Mouse (Mus musculus) liver, embryonic 16.5 days (tissue): ENCODE data around the gene Dcaf8. TPM values are rescaled to one million over a fixed set of nuclear protein-coding genes. Genes with fewer than 3 reads are reported as not detected.
A peak's percentile ranks its signal among the peaks of the same experiment; 100 is the strongest.

ENCODE experiments used
- ATAC-seq: fragments of 200-750 bp; cut with Nextera tagmentation; 2 replicates; pipeline ENCODE4 v1.8.0; 2017; ENCODE audit warnings: low read depth, mild to moderate bottlenecking, moderate number of reproducible peaks, moderate library complexity
- H3K27ac ChIP-seq: fragments of 300-500 bp; sonication (generic); 2 replicates; pipeline ENCODE4 v1.5.1; 2014; ENCODE audit warnings: mild to moderate bottlenecking, low read length
- H3K27me3 ChIP-seq: fragments of 300-500 bp; sonication (generic); 2 replicates; pipeline ENCODE4 v1.6.1; 2014; ENCODE audit warnings: low read depth, low read length, mixed read lengths; ENCODE audit not compliant: control insufficient read depth, insufficient read depth
- H3K36me3 ChIP-seq: fragments of 300-500 bp; sonication (generic); 2 replicates; pipeline ENCODE4 v1.6.1; 2014; ENCODE audit warnings: mild to moderate bottlenecking; ENCODE audit not compliant: control insufficient read depth, insufficient read depth
- H3K4me1 ChIP-seq: fragments of 300-500 bp; sonication (generic); 2 replicates; pipeline ENCODE4 v1.6.1; 2014; ENCODE audit warnings: low read depth, low read length, mixed read lengths; ENCODE audit not compliant: control insufficient read depth
- H3K4me2 ChIP-seq: fragments of 300-500 bp; sonication (generic); 2 replicates; pipeline ENCODE4 v1.6.1; 2014; ENCODE audit warnings: low read depth, low read length, mixed read lengths
- H3K4me3 ChIP-seq: fragments of 300-500 bp; sonication (generic); 2 replicates; pipeline ENCODE4 v1.5.1; 2014; ENCODE audit warnings: low read depth, mild to moderate bottlenecking, low read length
- H3K9ac ChIP-seq: fragments of 300-500 bp; sonication (generic); 2 replicates; pipeline ENCODE4 v1.6.1; 2014; ENCODE audit warnings: low read depth, low read length
- H3K9me3 ChIP-seq: fragments of 300-500 bp; sonication (generic); replicated peaks from 2 replicates; pipeline ENCODE4 v1.6.1; 2016; ENCODE audit warnings: low read length; ENCODE audit not compliant: control insufficient read depth
- WGBS: fragments of 180-500 bp; shearing (Covaris S2); extraction: QIAGEN DNeasy Blood & Tissue Kit; methylation state at CpG from one replicate; pipeline ENCODE4 v1.1.7; 2014; ENCODE audit not compliant: insufficient replicate concordance; 5-methylcytosine and 5-hydroxymethylcytosine counted together
- polyA plus RNA-seq: library from polyadenylated mRNA; unstranded; fragments of >200 nt; fragmentation: Nextera tagmentation; extraction: Ambion mirVana; gene quantifications from 2 replicates; pipeline ENCODE4 v1.2.1, GENCODE M21; 2015

Dcaf8 gene
- polyA plus RNA-seq, 1 experiment from 2014 or later, result 61.2 TPM

DNA sequence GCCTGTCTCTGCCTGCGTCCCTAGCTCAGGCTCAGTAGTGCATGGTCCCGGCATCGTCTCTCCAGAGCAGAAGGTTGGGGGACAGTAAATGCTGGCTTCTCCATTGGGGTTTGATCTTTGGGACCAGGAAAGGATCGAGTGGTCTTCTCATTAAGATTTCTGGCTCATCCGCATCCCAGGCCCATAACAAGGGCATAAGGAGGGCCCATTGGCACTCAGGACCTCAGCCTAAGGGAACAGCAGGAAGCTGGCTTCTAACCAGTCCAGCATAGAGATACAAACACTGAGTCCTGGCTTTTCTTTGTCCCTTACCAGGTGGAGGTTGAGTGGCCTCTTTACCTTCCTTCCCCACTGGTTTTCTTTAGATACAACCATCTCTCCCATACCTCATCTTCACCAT is 50.0 kb downstream of the Dcaf8 start:
- Histone ChIP-seq H3K9me3 (no peaks in the 10 kb centered on the region), H3K9ac (no peak overlapping the region), H3K4me2 (no peak overlapping the region), H3K4me1 (peaks cover 3% of the 10 kb centered on the region; the same call in 1 of the 2 replicates), H3K4me3 (no peak overlapping the region), H3K27me3 (no peaks in the 10 kb centered on the region), H3K36me3 (peaks cover 46% of the 10 kb centered on the region), H3K27ac (no peak overlapping the region)
- WGBS, result 76% methylated on average over 5 of the region's 5 CpGs
- ATAC-seq, result no peak

DNA sequence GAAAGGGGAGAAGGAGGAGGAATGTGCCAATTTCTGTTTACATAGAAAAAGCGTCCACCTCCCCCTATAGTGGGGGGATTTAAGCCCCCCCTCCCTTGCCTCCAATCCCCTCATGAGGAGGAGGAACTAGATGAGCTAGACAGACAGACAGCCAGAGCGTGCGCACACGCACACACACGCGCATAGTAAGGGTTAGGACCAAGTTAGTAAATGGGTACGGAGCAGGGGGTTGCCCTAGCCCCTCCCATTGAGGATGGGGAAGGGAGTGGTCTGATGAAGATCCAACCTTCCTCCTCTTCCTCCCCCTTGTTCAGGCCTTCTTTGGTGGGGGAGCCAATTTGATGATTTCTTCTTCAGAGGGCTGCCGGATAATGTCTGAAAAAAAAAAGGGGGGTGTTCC is 50.4 kb downstream of the Dcaf8 start:
- Histone ChIP-seq H3K4me2 (no peak overlapping the region), H3K27me3 (no peaks in the 10 kb centered on the region), H3K4me1 (peaks cover 3% of the 10 kb centered on the region), H3K9me3 (no peaks in the 10 kb centered on the region), H3K9ac (no peak overlapping the region), H3K27ac (no peak overlapping the region), H3K4me3 (no peak overlapping the region), H3K36me3 (peaks cover 46% of the 10 kb centered on the region)
- no peak for ATAC-seq
- 77% methylated on average over 8 of the region's 8 CpGs for WGBS

DNA sequence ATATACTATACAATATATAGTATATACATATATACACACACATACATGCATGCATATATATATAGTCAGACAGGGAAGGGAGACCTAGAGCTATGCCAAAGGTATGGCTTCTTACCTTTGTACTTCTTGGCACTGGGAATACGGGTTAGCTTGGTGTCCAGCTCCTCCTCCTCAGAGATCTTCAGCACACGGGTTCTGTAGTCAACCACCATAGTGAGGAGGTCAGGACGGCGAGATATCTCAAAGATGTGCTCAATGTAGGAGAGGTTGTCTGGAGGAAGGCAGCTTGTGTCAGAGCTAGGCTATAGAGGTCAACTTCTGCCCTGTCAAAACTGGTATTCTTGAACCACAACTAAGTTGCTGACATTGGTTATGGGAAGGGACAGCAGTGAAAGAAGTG is 51.1 kb downstream of the Dcaf8 start:
- Histone ChIP-seq H3K27ac (no peak overlapping the region), H3K27me3 (no peaks in the 10 kb centered on the region), H3K36me3 (peaks cover 40% of the 10 kb centered on the region)

DNA sequence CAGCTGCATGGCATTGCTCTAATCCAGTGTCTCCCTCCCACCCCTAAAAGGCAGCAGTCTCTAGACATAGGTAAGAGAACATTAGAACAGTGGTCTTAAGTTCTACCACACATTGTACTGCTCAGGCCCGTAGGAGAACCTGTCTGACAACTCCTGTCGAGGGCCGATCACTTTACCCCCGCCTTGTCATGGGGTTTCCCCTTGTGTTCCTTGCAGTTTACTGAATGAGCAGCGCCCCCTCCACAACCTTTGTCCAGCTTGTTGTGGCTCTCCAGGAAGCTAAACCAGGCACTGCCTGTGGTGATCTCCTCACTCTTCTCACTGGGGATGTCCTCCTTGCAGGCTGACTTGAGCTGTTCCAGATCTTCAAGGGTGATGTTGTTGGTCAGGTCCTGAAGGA is 52.3 kb downstream of the Dcaf8 start:
- Histone ChIP-seq H3K4me2 (no peak overlapping the region), H3K9me3 (no peaks in the 10 kb centered on the region), H3K27ac (no peak overlapping the region), H3K4me3 (no peak overlapping the region), H3K9ac (no peak overlapping the region), H3K27me3 (no peaks in the 10 kb centered on the region), H3K4me1 (peaks cover 3% of the 10 kb centered on the region), H3K36me3 (peaks cover 29% of the 10 kb centered on the region)
- 80% methylated on average over 5 of the region's 5 CpGs for WGBS
- ATAC-seq, result no peak

More for the DNA sequence above, 51.1 kb downstream of the Dcaf8 start:
- Histone ChIP-seq H3K4me3 (no peak overlapping the region), H3K9me3 (no peaks in the 10 kb centered on the region), H3K4me1 (peaks cover 3% of the 10 kb centered on the region), H3K9ac (no peak overlapping the region), H3K4me2 (no peak overlapping the region)
- no peak for ATAC-seq
- WGBS, result 86% methylated on average over 4 of the region's 4 CpGs

DNA sequence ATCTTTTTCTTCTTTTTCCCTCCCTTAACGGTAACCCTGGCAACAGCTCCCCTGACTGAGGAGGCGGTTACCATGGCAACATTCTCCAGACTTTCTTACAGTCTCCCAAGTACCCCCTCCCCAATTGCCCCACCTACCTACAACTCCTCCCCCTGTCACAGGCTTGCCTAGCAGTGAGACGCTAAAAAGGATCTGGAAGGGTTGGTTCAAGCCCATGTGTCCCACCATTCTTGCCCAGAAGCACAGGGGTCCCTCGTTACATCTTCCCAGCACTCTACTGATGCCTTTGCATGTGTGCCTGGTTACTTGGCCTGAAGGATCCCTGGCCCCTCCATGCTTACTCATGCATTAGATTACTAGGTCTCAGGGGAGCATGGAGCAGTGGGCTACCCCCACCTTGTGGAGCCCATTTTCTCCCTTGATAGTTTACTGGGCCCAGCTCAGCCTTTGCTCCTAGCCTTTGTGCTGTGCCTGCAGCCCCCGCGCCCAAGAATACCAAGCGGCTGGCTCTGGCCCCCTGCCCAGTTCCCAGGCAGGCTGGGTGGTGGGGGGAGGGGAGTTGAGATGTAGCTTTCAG is 53.1 kb downstream of the Dcaf8 start:
- Histone ChIP-seq H3K9me3 (no peaks in the 10 kb centered on the region), H3K36me3 (peaks cover 22% of the 10 kb centered on the region), H3K4me1 (peaks cover 9% of the 10 kb centered on the region), H3K4me3 (no peak overlapping the region), H3K27me3 (peaks cover 5% of the 10 kb centered on the region), H3K27ac (no peak overlapping the region), H3K9ac (no peak overlapping the region), H3K4me2 (no peak overlapping the region)
- ATAC-seq, result no peak
- WGBS, result 80% methylated on average over 7 of the region's 7 CpGs

DNA sequence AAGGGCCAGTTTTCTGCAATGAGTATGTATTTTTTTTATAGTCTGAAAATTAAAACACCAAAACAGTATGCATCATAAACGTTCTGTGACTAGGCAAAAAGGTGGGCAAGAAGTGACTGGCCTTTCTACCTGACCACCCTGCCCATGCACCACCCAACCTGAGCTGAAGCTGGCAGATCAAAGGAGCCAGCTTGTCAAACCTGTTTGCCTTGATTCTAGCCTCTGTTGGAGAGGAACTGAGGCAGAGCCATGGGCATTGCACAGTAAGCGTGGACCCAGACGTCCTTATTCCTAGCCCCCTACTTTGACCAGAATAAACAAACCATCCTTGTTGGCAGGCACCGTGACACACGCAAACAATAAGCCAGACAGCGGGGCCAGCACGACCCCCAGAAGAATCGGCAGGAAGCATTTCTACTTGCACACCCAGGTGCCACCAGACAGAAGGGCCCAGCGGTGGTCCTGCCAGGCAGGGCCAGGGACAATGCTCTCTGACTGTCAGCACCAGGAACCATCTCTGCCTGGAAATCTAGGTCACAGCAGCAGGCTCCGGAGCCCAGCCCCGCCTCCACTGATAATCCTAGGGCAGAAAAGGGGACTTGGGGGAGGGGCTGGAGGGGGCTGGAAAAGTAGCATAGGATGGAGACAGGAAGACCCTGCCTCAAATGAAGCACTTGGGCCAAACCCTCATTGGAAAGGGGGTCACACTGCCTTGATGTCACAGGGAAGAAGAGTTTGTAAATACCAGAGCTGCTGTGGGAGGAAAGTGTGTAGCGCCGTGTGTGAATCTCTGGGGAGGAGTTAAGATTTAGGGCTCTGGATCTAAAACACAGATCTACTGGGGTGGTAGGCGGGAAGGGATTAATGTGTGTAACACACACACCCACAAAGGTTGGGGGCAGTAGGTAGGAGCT is 54.3 kb downstream of the Dcaf8 start:
- no peak overlapping the region for H3K27ac ChIP-seq
- H3K36me3 ChIP-seq, result peaks cover 14% of the 10 kb centered on the region
- H3K4me2 ChIP-seq, result no peak overlapping the region
- peaks cover 7% of the 10 kb centered on the region for H3K27me3 ChIP-seq
- 65% methylated on average over 14 of the region's 14 CpGs for WGBS
- no peak for ATAC-seq
- H3K4me1 ChIP-seq, result peaks cover 14% of the 10 kb centered on the region
- no peak overlapping the region for H3K4me3 ChIP-seq
- H3K9ac ChIP-seq, result no peak overlapping the region
- no peaks in the 10 kb centered on the region for H3K9me3 ChIP-seq

DNA sequence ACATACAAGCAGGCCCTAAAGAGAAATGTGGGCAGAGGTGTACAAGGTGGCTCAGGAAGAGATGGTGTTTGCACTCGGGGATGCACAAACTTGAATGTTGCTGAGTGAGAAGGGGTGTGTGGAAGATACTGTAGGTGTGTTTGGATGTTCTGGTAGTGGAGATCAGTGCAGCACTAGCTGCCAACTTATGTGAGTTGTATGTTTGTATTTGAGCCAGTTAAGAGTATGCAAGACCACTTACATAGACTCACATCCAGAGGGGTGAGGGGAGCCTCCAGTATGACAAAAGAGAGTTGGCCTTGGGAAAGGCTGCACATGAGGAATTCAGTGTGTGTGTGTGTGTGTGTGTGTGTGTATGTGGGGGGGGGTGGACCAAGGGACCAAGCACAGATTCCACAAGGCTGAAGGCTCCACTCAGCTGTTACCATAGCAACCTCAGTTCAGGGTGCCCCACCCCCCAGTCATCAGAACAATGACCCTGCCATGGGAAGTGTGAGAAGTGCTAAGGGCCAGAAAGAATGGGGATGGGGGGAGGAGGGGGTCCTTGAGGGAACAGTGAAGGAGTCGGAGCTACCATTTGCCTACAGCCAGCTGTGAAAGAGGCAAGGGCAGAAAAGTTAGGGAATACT is 55.1 kb downstream of the Dcaf8 start:
- Histone ChIP-seq H3K9ac (no peak overlapping the region), H3K4me2 (no peak overlapping the region), H3K9me3 (no peaks in the 10 kb centered on the region), H3K4me1 (peaks cover 14% of the 10 kb centered on the region), H3K27me3 (peaks cover 7% of the 10 kb centered on the region), H3K27ac (peak overlapping the region; percentile 45), H3K4me3 (no peak overlapping the region), H3K36me3 (peaks cover 8% of the 10 kb centered on the region)
- no peak for ATAC-seq
- WGBS, result 46% methylated on average over 2 of the region's 2 CpGs

DNA sequence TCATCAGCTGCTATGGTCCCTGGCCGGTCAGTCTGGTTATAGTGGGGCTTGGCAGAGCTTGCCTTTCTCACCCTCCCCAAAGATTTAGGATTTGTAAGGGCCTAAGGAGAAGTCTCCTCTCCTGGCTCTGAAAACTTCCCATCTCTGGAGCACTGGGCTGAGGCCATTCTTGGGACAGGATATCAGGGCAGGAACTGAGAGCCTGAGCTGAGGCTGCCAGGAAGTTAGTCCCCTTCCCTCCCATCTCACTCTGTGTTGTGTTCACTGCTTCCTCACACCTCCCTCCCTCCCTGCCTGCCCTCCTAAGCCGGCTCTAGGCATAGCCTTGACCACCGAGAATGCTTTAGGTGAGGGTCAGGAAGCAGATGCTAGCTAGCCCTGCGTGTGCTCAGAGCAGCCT is 55.7 kb downstream of the Dcaf8 start:
- Histone ChIP-seq H3K9ac (no peak overlapping the region), H3K4me3 (no peak overlapping the region), H3K36me3 (peaks cover 5% of the 10 kb centered on the region; the same call in 1 of the 2 replicates), H3K27ac (peak overlapping the region; percentile 45), H3K27me3 (peaks cover 7% of the 10 kb centered on the region), H3K4me1 (peaks cover 14% of the 10 kb centered on the region), H3K9me3 (no peaks in the 10 kb centered on the region), H3K4me2 (no peak overlapping the region)
- peak; percentile 9; the same call in 1 of the 2 replicates for ATAC-seq
- 30% methylated on average over 4 of the region's 4 CpGs for WGBS
